Mouse (Mus musculus) MEL (cell line): ENCODE measurements around the gene Sema3d. TPM values are rescaled to one million over a fixed set of nuclear protein-coding genes. Genes with fewer than 3 reads are reported as not detected.

ENCODE experiments used
- DNase-seq: peaks from one replicate; pipeline ENCODE4 v3.0.0; 2011; ENCODE audit warnings: low read depth, low spot score
- H3K27ac ChIP-seq: 2 replicates; pipeline ENCODE4 v1.5.1; 2012; ENCODE audit warnings: low read depth, mild to moderate bottlenecking, control low read depth, low read length, moderate library complexity; ENCODE audit not compliant: control insufficient read depth
- H3K27me3 ChIP-seq, 2 experiments: fragments of 150-350 bp in 1 of 2; sonication (generic) in 1 of 2; 2 replicates each; pipeline ENCODE4 v1.6.1; 2012; ENCODE audit warnings: low read length in 2 of 2, mild to moderate bottlenecking in 2 of 2, improper control_type of control experiment in 1 of 2, moderate library complexity in 1 of 2; ENCODE audit not compliant: insufficient read depth in 2 of 2, control insufficient read depth in 1 of 2
- H3K36me3 ChIP-seq, 2 experiments: 2 replicates each; pipeline ENCODE4 v1.6.1; 2012 to 2014; ENCODE audit warnings: low read length in 2 of 2, improper control_type of control experiment in 1 of 2, inconsistent platforms in 1 of 2, mild to moderate bottlenecking in 1 of 2; ENCODE audit not compliant: insufficient read depth in 2 of 2, control insufficient read depth in 1 of 2
- H3K4me1 ChIP-seq, 2 experiments: fragments of 150-350 bp in 1 of 2; sonication (generic) in 1 of 2; 2 replicates each; pipeline ENCODE4 v1.6.1; 2012; ENCODE audit warnings: low read length in 2 of 2, improper control_type of control experiment in 1 of 2, mild to moderate bottlenecking in 1 of 2; ENCODE audit not compliant: insufficient read depth in 2 of 2, control insufficient read depth in 1 of 2
- H3K4me3 ChIP-seq, 2 experiments: fragments of 150-350 bp in 1 of 2; sonication (generic) in 1 of 2; 2 replicates each; pipeline ENCODE4 v1.5.1; 2012; ENCODE audit warnings: low read depth in 2 of 2, low read length in 2 of 2, mild to moderate bottlenecking in 2 of 2, moderate library complexity in 2 of 2, control low read depth in 1 of 2, improper control_type of control experiment in 1 of 2; ENCODE audit not compliant: control insufficient read depth in 1 of 2, insufficient read depth in 1 of 2
- H3K79me2 ChIP-seq: 2 replicates; pipeline ENCODE4 v1.6.1; 2012; ENCODE audit warnings: mild to moderate bottlenecking, low read length, moderate library complexity; ENCODE audit not compliant: control insufficient read depth, poor library complexity, insufficient read depth
- H3K9ac ChIP-seq: 2 replicates; pipeline ENCODE4 v1.6.1; 2012; ENCODE audit warnings: low read depth, mild to moderate bottlenecking, control low read depth, low read length, moderate library complexity; ENCODE audit not compliant: control insufficient read depth, poor library complexity, severe bottlenecking
- H3K9me3 ChIP-seq: fragments of 150-350 bp; sonication (generic); replicated peaks from 2 replicates; pipeline ENCODE4 v1.6.1; 2012; ENCODE audit warnings: mild to moderate bottlenecking, low read length, improper control_type of control experiment, moderate library complexity; ENCODE audit not compliant: insufficient read depth
- CHD1 ChIP-seq: IDR thresholded peaks from 2 replicates; pipeline ENCODE4 v1.6.1; 2012; ENCODE audit warnings: low read depth, mild to moderate bottlenecking, inconsistent platforms, low read length, improper control_type of control experiment
- CHD2 ChIP-seq: IDR thresholded peaks from 2 replicates; pipeline ENCODE4 v1.6.1; 2011; ENCODE audit warnings: low read length, improper control_type of control experiment
- CTCF ChIP-seq, 3 experiments: IDR thresholded peaks in 2 of 3; conservative IDR thresholded peaks in 1 of 3; 2 replicates each; pipeline ENCODE4 v1.5.1; 2011 to 2012; ENCODE audit warnings: low read length in 3 of 3, low read depth in 2 of 3, mild to moderate bottlenecking in 2 of 3, improper control_type of control experiment in 1 of 3, inconsistent platforms in 1 of 3, mixed read lengths in 1 of 3, moderate library complexity in 1 of 3; ENCODE audit not compliant: control insufficient read depth in 1 of 3, insufficient read depth in 1 of 3, poor library complexity in 1 of 3, severe bottlenecking in 1 of 3
- ELF1 ChIP-seq: IDR thresholded peaks from 2 replicates; pipeline ENCODE4 v1.6.1; 2014; ENCODE audit warnings: low read depth, mild to moderate bottlenecking, inconsistent platforms, low read length, improper control_type of control experiment, moderate library complexity
- EP300 ChIP-seq, 2 experiments: IDR thresholded peaks; 2 replicates each; pipeline ENCODE4 v1.6.1; 2011; ENCODE audit warnings: improper control_type of control experiment in 2 of 2, low read length in 2 of 2, low read depth in 1 of 2, mild to moderate bottlenecking in 1 of 2
- ETS1 ChIP-seq: IDR thresholded peaks from 2 replicates; pipeline ENCODE4 v1.6.1; 2012; ENCODE audit warnings: low read depth, mild to moderate bottlenecking, inconsistent platforms, low read length, improper control_type of control experiment, moderate library complexity
- GABPA ChIP-seq: IDR thresholded peaks from 2 replicates; pipeline ENCODE4 v1.6.1; 2012; ENCODE audit warnings: low read depth, mild to moderate bottlenecking, inconsistent platforms, low read length, improper control_type of control experiment, moderate library complexity
- GATA1 ChIP-seq: IDR thresholded peaks from 2 replicates; pipeline ENCODE4 v1.6.1; 2011; ENCODE audit warnings: low read depth, low read length, improper control_type of control experiment
- HCFC1 ChIP-seq: IDR thresholded peaks from 2 replicates; pipeline ENCODE4 v1.6.1; 2012; ENCODE audit warnings: low read depth, mild to moderate bottlenecking, inconsistent platforms, low read length, improper control_type of control experiment, moderate library complexity
- MAX ChIP-seq: IDR thresholded peaks from 2 replicates; pipeline ENCODE4 v1.6.1; 2011; ENCODE audit warnings: low read length, improper control_type of control experiment
- MAZ ChIP-seq: IDR thresholded peaks from 2 replicates; pipeline ENCODE4 v1.6.1; 2012; ENCODE audit warnings: low read depth, mild to moderate bottlenecking, inconsistent platforms, low read length, improper control_type of control experiment
- MEF2A ChIP-seq: IDR thresholded peaks from 2 replicates; pipeline ENCODE4 v1.6.1; 2014; ENCODE audit warnings: low read depth, mild to moderate bottlenecking, inconsistent platforms, low read length, improper control_type of control experiment; ENCODE audit not compliant: poor library complexity, insufficient replicate concordance, severe bottlenecking; ENCODE audit errors: extremely low read depth
- MYC ChIP-seq: IDR thresholded peaks from 2 replicates; pipeline ENCODE4 v1.6.1; 2011; ENCODE audit warnings: low read depth, mild to moderate bottlenecking, low read length, improper control_type of control experiment, moderate library complexity
- NELFE ChIP-seq: IDR thresholded peaks from 2 replicates; pipeline ENCODE4 v1.6.1; 2011; ENCODE audit warnings: low read depth, low read length, improper control_type of control experiment
- NRF1 ChIP-seq: IDR thresholded peaks from 2 replicates; pipeline ENCODE4 v1.6.1; 2014; ENCODE audit warnings: low read depth, mild to moderate bottlenecking, inconsistent platforms, low read length, improper control_type of control experiment, moderate library complexity; ENCODE audit not compliant: poor library complexity, insufficient read depth, severe bottlenecking
- POLR2A ChIP-seq, 2 experiments: IDR thresholded peaks; 2 replicates each; pipeline ENCODE4 v1.6.1; 2011 to 2012; ENCODE audit warnings: low read length in 2 of 2, mild to moderate bottlenecking in 2 of 2, control low read depth in 1 of 2, improper control_type of control experiment in 1 of 2, low read depth in 1 of 2, moderate library complexity in 1 of 2; ENCODE audit not compliant: control insufficient read depth in 1 of 2, insufficient read depth in 1 of 2, poor library complexity in 1 of 2
- POLR2AphosphoS5 ChIP-seq: IDR thresholded peaks from 2 replicates; pipeline ENCODE4 v1.6.1; 2012; ENCODE audit warnings: low read depth, borderline replicate concordance, mild to moderate bottlenecking, inconsistent platforms, low read length, moderate library complexity, mixed read lengths
- RAD21 ChIP-seq: IDR thresholded peaks from 2 replicates; pipeline ENCODE4 v1.6.1; 2011; ENCODE audit warnings: mild to moderate bottlenecking, low read depth, low read length, improper control_type of control experiment
- SIN3A ChIP-seq: IDR thresholded peaks from 2 replicates; pipeline ENCODE4 v1.6.1; 2012; ENCODE audit warnings: low read length, improper control_type of control experiment, inconsistent platforms
- SMC3 ChIP-seq: IDR thresholded peaks from 2 replicates; pipeline ENCODE4 v1.6.1; 2011; ENCODE audit warnings: low read depth, low read length, improper control_type of control experiment
- TAL1 ChIP-seq: IDR thresholded peaks from 2 replicates; pipeline ENCODE4 v1.6.1; 2012; ENCODE audit warnings: mild to moderate bottlenecking, inconsistent platforms, low read length, moderate library complexity, mixed read lengths
- TCF12 ChIP-seq: IDR thresholded peaks from 2 replicates; pipeline ENCODE4 v1.6.1; 2014; ENCODE audit warnings: low read depth, mild to moderate bottlenecking, inconsistent platforms, low read length, improper control_type of control experiment, moderate library complexity
- UBTF ChIP-seq: IDR thresholded peaks from 2 replicates; pipeline ENCODE4 v1.6.1; 2012; ENCODE audit warnings: low read depth, mild to moderate bottlenecking, inconsistent platforms, low read length, improper control_type of control experiment, moderate library complexity, borderline replicate concordance; ENCODE audit not compliant: insufficient read depth
- USF1 ChIP-seq: IDR thresholded peaks from 2 replicates; pipeline ENCODE4 v1.6.1; 2014; ENCODE audit warnings: low read depth, mild to moderate bottlenecking, inconsistent platforms, low read length, improper control_type of control experiment, moderate library complexity
- USF2 ChIP-seq, 2 experiments: IDR thresholded peaks; 2 replicates each; pipeline ENCODE4 v1.6.1; 2011 to 2012; ENCODE audit warnings: improper control_type of control experiment in 2 of 2, low read length in 2 of 2, borderline replicate concordance in 1 of 2, inconsistent platforms in 1 of 2, low read depth in 1 of 2, mild to moderate bottlenecking in 1 of 2; ENCODE audit not compliant: insufficient read depth in 1 of 2
- ZC3H11A ChIP-seq: IDR thresholded peaks from 2 replicates; pipeline ENCODE4 v1.6.1; 2012; ENCODE audit warnings: low read depth, mild to moderate bottlenecking, inconsistent platforms, low read length, improper control_type of control experiment
- ZMIZ1 ChIP-seq: IDR thresholded peaks from 2 replicates; pipeline ENCODE4 v1.6.1; 2012; ENCODE audit warnings: low read depth, mild to moderate bottlenecking, inconsistent platforms, low read length, improper control_type of control experiment, moderate library complexity
- ZNF384 ChIP-seq: IDR thresholded peaks from 2 replicates; pipeline ENCODE4 v1.6.1; 2012; ENCODE audit warnings: low read depth, mild to moderate bottlenecking, inconsistent platforms, low read length, improper control_type of control experiment
- polyA plus RNA-seq, 2 experiments: library from polyadenylated mRNA; stranded (reverse) in 1 of 2; unstranded in 1 of 2; fragments of >175 nt in 1 of 2; fragments of >200 nt in 1 of 2; gene quantifications; 2 replicates each; pipeline versions ENCODE4 v1.2.1 to v1.2.4; 2012; ENCODE audit warnings: low replicate concordance in 2 of 2, low read depth in 1 of 2; ENCODE audit not compliant: insufficient read length in 2 of 2, insufficient read depth in 1 of 2, missing spikeins in 1 of 2
- total RNA-seq: library from RNA; depleted of rRNA; stranded (reverse); fragments of 300-350 nt; gene quantifications from 2 replicates; pipeline ENCODE4 v1.2.3, GENCODE M21; 2012

The Sema3d gene
- total and polyA plus RNA-seq, 3 experiments = not detected

DNA sequence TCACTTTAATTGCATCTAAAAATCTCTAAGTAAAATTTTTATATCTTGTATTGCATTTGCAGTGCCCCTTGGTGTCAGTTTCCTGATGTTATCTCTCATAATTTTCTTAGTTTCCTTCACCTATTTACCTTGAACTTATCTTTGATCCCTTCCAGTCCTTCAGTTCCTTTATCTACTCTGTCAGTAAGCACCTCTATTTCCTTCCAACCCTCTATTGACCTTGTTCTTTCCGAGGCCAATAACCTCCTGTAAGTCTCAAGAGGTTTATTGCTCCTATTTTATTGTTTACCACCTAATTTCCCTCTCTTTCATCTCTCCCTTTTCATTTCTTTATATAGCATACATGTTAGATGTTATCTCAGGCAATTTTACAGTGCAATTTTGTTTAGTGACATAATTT lies 129.3 kb downstream of the Sema3d start:
- H3K4me3 ChIP-seq = no peak overlapping the region
- no peaks in the 10 kb centered on the region for H3K9me3 ChIP-seq
- H3K4me1 ChIP-seq = no peaks in the 10 kb centered on the region
- DNase-seq = no peak
- H3K27me3 ChIP-seq = no peaks in the 10 kb centered on the region
- no peak overlapping the region for H3K27ac ChIP-seq
- no peaks in the 10 kb centered on the region for H3K36me3 ChIP-seq
- no peaks in the 10 kb centered on the region for H3K79me2 ChIP-seq
- TF ChIP-seq ETS1 = no peak
- TF ChIP-seq SMC3 = no peak
- no peak for TF ChIP-seq NELFE
- TF ChIP-seq USF2 (IDR thresholded peaks at IDR 0.05; ENCODE audit: borderline replicate concordance in 1 of 2, insufficient read depth in 1 of 2, low read depth in 1 of 2, low read length in 2 of 2) = no peak
- TF ChIP-seq TCF12 = no peak
- TF ChIP-seq SIN3A = no peak
- TF ChIP-seq MAX = no peak
- no peak for TF ChIP-seq MYC
- TF ChIP-seq RAD21 = no peak
- no peak for TF ChIP-seq POLR2AphosphoS5
- TF ChIP-seq POLR2A (IDR thresholded peaks at IDR 0.05; ENCODE audit: control insufficient read depth in 1 of 2, insufficient read depth in 1 of 2, low read depth in 1 of 2, low read length in 2 of 2, poor library complexity in 1 of 2) = no peak
- TF ChIP-seq CHD2 = no peak
- TF ChIP-seq CHD1 = no peak
- no peak for TF ChIP-seq TAL1
- TF ChIP-seq MAZ = no peak
- no peak for TF ChIP-seq CTCF (IDR thresholded peaks at IDR 0.05 in 2 of 3, conservative IDR thresholded peaks at IDR 0.05 in 1 of 3; ENCODE audit: control insufficient read depth in 1 of 3, insufficient read depth in 1 of 3, low read depth in 2 of 3, low read length in 3 of 3, poor library complexity in 1 of 3, severe bottlenecking in 1 of 3)
- no peak for TF ChIP-seq ZMIZ1
- no peak for TF ChIP-seq GABPA
- TF ChIP-seq NRF1 = no peak
- TF ChIP-seq ZC3H11A = no peak
- no peak overlapping the region for H3K9ac ChIP-seq

DNA sequence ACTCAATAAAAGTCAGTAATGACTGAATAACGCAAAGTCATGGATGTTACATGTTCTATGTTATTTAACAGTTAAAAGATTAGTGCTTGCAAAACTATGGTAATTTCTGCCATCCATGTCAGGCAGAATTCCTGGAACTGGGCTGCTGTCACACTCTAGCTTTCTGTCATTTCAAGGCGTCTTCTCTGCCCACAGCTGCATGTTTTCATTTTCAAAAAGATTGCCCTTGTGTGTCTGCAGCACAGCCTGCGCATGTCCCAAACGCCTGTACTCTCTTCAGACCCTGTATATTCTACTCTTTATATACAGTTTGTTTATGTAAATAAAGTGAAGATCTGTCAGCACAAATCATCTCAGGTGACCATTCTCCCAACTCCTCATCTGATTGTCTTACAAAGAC lies 132.1 kb downstream of the Sema3d start:
- H3K9ac ChIP-seq = no peak overlapping the region
- no peaks in the 10 kb centered on the region for H3K27me3 ChIP-seq
- no peak for DNase-seq
- no peak overlapping the region for H3K4me3 ChIP-seq
- H3K27ac ChIP-seq = no peak overlapping the region
- no peaks in the 10 kb centered on the region for H3K4me1 ChIP-seq
- no peaks in the 10 kb centered on the region for H3K36me3 ChIP-seq
- H3K9me3 ChIP-seq = no peaks in the 10 kb centered on the region
- no peaks in the 10 kb centered on the region for H3K79me2 ChIP-seq
- TF ChIP-seq UBTF (no peak), ZNF384 (no peak), HCFC1 (no peak), ELF1 (no peak), MEF2A (no peak), CHD1 (no peak), SMC3 (no peak), NELFE (no peak), USF1 (no peak), GATA1 (no peak), EP300 (IDR thresholded peaks at IDR 0.05; ENCODE audit: low read depth in 1 of 2, low read length in 2 of 2) (no peak), CHD2 (no peak)
- TF ChIP-seq, all 39 proteins: peak for 0
